Mouse (Mus musculus) hindbrain, embryonic 10.5 days (tissue): ENCODE data around the gene Trim40. TPM values are rescaled to one million over a fixed set of nuclear protein-coding genes. Genes with fewer than 3 reads are reported as not detected.
A peak's percentile ranks its signal among the peaks of the same experiment; 100 is the strongest.

ENCODE experiments used
- DNase-seq: peaks from one replicate; pipeline ENCODE4 v3.0.0-alpha.2; 2017; ENCODE audit warnings: low spot score
- H3K27ac ChIP-seq: fragments of 300-500 bp; sonication (generic); 2 replicates; pipeline ENCODE4 v1.5.1; 2016; ENCODE audit warnings: mild to moderate bottlenecking, moderate library complexity
- H3K27me3 ChIP-seq: fragments of 300-500 bp; sonication (generic); 2 replicates; pipeline ENCODE4 v1.6.1; 2016; ENCODE audit warnings: mild to moderate bottlenecking; ENCODE audit not compliant: poor library complexity, insufficient read depth, severe bottlenecking
- H3K36me3 ChIP-seq: fragments of 300-500 bp; sonication (generic); 2 replicates; pipeline ENCODE4 v1.6.1; 2016; ENCODE audit warnings: mild to moderate bottlenecking, moderate library complexity
- H3K4me1 ChIP-seq: fragments of 300-500 bp; sonication (generic); replicated peaks from 2 replicates; pipeline ENCODE4 v1.6.1; 2016; ENCODE audit warnings: mild to moderate bottlenecking
- H3K4me3 ChIP-seq: fragments of 300-500 bp; sonication (generic); 2 replicates; pipeline ENCODE4 v1.5.1; 2016; ENCODE audit warnings: mild to moderate bottlenecking, moderate library complexity
- H3K9me3 ChIP-seq: fragments of 300-500 bp; sonication (generic); 2 replicates; pipeline ENCODE4 v1.6.1; 2016; ENCODE audit warnings: mild to moderate bottlenecking, moderate library complexity
- WGBS: fragments of 180-500 bp; shearing (Covaris S2); methylation state at CpG from one replicate; pipeline ENCODE4 v1.1.7; 2016; 5-methylcytosine and 5-hydroxymethylcytosine counted together
- polyA plus RNA-seq: library from polyadenylated mRNA; unstranded; fragments of >200 nt; fragmentation: Nextera tagmentation; extraction: Ambion mirVana; gene quantifications from 2 replicates; pipeline ENCODE4 v1.2.1, GENCODE M21; 2016

Gene Trim40
- polyA plus RNA-seq, 1 experiment from 2014 or later: not detected

DNA sequence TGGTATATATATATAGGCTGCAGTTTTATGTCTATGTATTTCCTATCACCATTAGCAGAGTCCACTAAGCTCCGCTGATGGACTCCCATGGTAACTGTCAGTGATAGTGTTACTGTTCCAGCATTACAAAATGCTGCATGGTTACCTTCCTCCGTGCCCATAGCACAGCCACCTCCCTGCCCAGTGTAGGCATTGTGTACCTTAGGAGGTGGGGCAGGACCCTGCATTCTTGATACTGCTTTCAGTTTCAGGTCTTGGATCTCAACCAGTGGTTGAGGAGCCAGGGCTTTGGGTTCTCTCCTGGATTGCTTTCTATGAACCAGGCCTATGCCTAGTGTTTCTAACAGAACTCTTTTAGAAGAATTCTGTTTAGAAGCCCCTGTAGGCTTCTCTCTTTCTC, 39.9 kb downstream of the Trim40 start:
- WGBS: 96% methylated on average over 2 of the region's 2 CpGs
- DNase-seq: no peak
- Histone ChIP-seq H3K4me3 (no peak overlapping the region), H3K27ac (no peak overlapping the region), H3K27me3 (no peaks in the 10 kb centered on the region), H3K36me3 (peaks cover 46% of the 10 kb centered on the region), H3K4me1 (no peaks in the 10 kb centered on the region), H3K9me3 (no peaks in the 10 kb centered on the region)

DNA sequence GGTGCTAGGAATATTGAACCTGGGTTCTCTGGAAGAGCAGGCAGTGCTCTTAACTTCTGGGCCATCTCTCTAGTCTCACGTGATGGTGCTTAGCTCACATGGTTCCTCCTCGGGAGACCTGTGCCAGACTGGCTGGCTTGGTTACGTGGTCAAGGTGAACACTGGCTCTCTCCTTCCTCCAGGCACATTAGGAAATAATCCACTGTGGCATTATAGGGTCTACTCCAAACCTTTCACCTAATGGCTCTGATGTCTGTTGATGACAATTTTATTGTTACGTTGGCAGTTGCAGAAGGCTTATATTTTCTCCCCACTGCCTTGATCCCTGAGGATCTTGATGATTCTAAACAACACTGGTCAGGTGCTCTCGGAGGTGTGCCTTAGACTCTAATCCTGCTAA, 41.0 kb downstream of the Trim40 start:
- peaks cover 38% of the 10 kb centered on the region for H3K36me3 ChIP-seq
- H3K9me3 ChIP-seq: no peaks in the 10 kb centered on the region
- H3K4me3 ChIP-seq: no peak overlapping the region
- 91% methylated on average over 5 of the region's 5 CpGs for WGBS
- H3K4me1 ChIP-seq: no peaks in the 10 kb centered on the region
- H3K27me3 ChIP-seq: no peaks in the 10 kb centered on the region
- no peak for DNase-seq
- no peak overlapping the region for H3K27ac ChIP-seq

DNA sequence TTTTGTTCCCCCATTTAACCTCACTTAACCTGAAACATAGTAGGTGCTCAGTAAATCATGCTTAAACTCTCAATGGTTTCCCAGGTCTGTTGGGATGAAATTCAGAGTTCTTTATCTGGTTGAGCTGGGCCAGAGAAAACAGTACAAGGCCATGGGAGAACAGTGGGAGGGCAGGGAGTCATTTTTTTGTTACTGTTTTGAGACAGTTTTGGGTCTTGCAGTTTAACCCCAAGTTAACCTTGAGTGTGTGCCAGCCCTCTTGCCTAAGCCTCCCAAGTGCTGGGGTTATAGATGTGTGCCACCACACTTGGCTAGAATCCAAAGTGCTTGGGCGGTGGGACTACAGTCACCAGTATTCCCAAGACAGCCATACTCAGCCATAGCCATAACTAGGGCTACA, 45.2 kb downstream of the Trim40 start:
- 100% methylated on average over 1 of the region's 1 CpGs for WGBS
- no peaks in the 10 kb centered on the region for H3K27me3 ChIP-seq
- H3K4me3 ChIP-seq: no peak overlapping the region
- H3K4me1 ChIP-seq: no peaks in the 10 kb centered on the region
- H3K27ac ChIP-seq: no peak overlapping the region
- DNase-seq: no peak
- H3K36me3 ChIP-seq: peaks cover 8% of the 10 kb centered on the region; the same call in 1 of the 2 replicates
- H3K9me3 ChIP-seq: no peaks in the 10 kb centered on the region

DNA sequence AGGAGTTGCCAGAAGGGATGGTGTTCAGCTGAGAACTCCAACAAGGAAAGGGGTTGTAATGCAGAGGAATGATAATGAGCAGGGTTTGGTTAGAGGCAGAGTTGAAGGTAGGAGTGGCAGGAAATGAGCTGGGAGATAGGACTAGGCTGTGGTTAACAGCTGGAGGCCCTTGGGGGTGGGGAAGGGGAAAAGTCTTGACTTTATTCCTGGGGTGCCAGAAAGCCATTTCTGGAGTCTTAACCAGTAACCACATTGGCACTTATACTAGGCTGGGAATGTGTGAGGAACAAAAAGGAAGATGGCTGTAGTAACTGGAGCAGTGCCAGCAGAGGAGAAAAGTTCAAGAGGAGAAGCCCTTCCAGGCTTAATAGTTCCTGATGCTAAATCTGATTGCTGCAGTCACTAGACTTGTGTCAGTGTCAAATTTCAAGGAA, 45.6 kb downstream of the Trim40 start:
- H3K4me3 ChIP-seq: no peak overlapping the region
- no peaks in the 10 kb centered on the region for H3K4me1 ChIP-seq
- H3K27ac ChIP-seq: no peak overlapping the region
- peaks cover 8% of the 10 kb centered on the region; the same call in 1 of the 2 replicates for H3K36me3 ChIP-seq
- H3K9me3 ChIP-seq: no peaks in the 10 kb centered on the region
- no peaks in the 10 kb centered on the region for H3K27me3 ChIP-seq
- no peak for DNase-seq

DNA sequence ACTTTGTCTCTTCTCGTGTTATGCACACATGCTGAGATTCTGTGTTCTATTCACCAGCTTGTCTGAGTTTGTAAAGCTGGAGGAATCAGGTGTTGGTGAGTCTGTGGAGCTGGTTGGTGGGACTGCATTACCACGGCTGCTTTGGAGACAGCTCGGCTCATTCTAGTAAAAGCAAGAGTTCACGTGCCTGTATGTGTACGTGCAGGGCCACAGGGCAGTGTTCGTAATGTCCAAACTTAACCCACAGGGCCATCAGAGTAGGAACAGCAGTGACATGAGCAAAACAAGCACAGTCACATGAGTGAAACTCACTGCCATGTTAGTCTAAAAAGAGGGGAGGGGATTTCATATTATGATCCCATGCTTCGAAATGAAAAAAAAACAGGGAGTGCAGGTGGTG, 46.2 kb downstream of the Trim40 start:
- no peaks in the 10 kb centered on the region for H3K27me3 ChIP-seq
- WGBS: 86% methylated on average over 7 of the region's 7 CpGs
- peaks cover 8% of the 10 kb centered on the region; the same call in 1 of the 2 replicates for H3K36me3 ChIP-seq
- no peaks in the 10 kb centered on the region for H3K9me3 ChIP-seq
- no peak overlapping the region for H3K27ac ChIP-seq
- DNase-seq: no peak
- no peak overlapping the region for H3K4me3 ChIP-seq
- H3K4me1 ChIP-seq: no peaks in the 10 kb centered on the region

DNA sequence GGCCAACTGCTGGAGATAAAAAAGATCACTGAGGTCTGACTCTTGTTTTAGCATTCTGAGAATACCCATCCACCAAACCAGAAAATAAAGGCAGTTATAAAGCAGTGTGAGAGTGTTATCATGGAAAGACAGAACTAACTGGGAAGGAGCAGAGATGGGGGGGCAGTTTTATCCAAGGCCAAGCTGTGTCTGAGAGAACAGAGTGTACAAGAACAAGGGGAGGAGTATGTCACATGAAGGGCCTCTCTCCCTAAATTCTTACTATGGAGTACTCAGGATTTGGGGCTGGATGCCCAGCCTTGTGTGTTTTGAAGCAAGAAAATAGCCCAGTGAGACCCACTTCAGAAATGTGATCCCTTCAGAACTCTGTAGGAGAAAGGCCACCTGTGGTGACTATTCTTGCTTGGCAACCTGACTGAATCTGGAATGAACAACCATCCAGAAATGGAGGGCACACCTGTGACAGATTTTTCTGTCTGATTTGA, 48.9 kb downstream of the Trim40 start:
- DNase-seq: no peak
- Histone ChIP-seq H3K27me3 (no peaks in the 10 kb centered on the region), H3K4me3 (no peak overlapping the region), H3K27ac (no peak overlapping the region), H3K36me3 (peaks cover 8% of the 10 kb centered on the region; the same call in 1 of the 2 replicates), H3K9me3 (no peaks in the 10 kb centered on the region), H3K4me1 (peaks cover 13% of the 10 kb centered on the region)

DNA sequence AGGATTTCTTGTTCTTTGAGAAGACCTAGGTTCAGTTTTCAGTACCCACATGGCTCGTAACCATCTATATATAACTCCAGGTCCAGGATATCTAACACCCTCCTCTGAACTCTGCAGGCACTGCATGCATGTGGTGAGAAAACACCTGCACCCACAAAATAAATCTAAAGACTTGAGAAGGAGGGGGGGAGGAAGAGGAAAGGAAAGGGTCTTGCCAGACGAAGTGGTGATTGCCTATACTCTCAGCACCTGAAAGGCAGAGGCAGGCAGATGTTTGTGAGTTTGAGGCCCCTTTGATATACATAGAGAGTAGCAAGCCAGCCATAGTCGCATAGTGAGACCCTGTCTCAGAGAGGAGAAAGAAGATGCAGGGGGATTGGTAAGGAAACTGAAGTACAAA, 50.0 kb downstream of the Trim40 start:
- 79% methylated on average over 3 of the region's 3 CpGs for WGBS
- no peaks in the 10 kb centered on the region for H3K27me3 ChIP-seq
- no peak overlapping the region for H3K27ac ChIP-seq
- DNase-seq: no peak
- peaks cover 15% of the 10 kb centered on the region for H3K4me1 ChIP-seq
- no peak overlapping the region for H3K4me3 ChIP-seq
- no peaks in the 10 kb centered on the region for H3K9me3 ChIP-seq
- peaks cover 8% of the 10 kb centered on the region; the same call in 1 of the 2 replicates for H3K36me3 ChIP-seq

DNA sequence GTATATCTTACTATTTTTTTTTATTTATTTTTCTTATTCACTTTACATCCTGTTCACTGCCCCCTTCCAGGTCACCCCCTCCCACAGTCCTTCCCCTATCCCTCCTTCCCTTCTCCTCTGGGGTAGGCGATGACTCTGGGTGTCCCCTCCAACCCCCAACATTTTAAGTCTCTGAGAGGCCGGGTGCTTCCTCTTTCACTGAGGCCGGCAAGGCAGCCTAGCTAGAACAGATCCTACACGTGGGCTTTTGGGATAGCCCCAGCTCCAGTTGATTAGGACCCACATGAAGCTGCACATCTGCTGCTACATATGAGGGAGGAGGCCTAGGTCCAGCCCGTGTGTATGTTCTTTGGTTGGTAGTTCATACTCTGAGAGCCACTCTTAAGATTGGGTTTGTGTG, 50.9 kb downstream of the Trim40 start:
- DNase-seq: no peak
- H3K9me3 ChIP-seq: no peaks in the 10 kb centered on the region
- no peak overlapping the region for H3K27ac ChIP-seq
- H3K27me3 ChIP-seq: no peaks in the 10 kb centered on the region
- H3K36me3 ChIP-seq: peaks cover 8% of the 10 kb centered on the region; the same call in 1 of the 2 replicates
- H3K4me3 ChIP-seq: no peak overlapping the region
- 89% methylated on average over 5 of the region's 5 CpGs for WGBS
- peaks cover 15% of the 10 kb centered on the region for H3K4me1 ChIP-seq

DNA sequence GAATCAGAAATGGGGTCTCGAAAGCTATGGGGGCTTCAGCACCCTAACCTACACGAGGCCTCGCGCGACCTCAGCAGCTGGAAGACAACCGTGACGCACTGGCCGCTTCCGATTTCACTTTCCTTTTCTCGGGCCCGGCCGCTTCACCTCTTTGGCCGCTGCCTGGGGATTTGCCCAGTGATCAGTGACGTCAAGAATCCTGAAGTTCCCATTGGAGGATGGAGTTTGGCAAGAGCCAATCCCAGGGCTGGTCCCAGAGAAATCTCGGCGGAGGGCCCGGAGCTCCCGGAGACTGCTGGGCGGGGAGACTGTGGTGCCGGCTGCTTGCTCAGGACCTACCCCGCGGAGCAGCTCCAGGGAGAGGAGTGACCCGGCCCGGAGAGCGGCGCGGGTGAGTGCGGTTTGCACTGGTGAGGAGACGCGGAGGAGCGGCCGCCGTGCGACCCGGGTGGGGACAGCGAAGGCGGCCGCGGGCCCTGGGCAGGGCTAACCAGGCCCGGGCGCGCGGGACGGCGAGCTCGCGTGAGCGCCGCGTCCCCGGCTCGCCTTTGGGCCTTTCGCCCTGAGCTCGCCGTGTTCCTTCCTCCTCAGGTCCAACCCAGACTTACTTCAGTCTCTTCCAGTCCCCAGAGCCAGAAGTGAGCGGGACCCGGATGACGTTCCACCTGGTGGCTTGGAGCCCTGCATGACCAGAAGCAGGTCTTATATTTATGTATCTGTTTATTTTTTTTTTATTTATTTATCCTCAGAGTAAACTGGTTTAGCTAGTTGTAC, 52.9 kb downstream of the Trim40 start, which contains the start of gene Trim26:
Trim26 (plus strand) TSS at position 261 of the 774 bp plus-strand sequence.
- Histone ChIP-seq H3K4me1 (peaks cover 15% of the 10 kb centered on the region), H3K9me3 (no peaks in the 10 kb centered on the region), H3K27ac (peak within 1 kb of the TSS; percentile 95), H3K27me3 (no peaks in the 10 kb centered on the region), H3K4me3 (peak within 1 kb of the TSS; percentile 77), H3K36me3 (peaks cover 5% of the 10 kb centered on the region; the same call in 1 of the 2 replicates)
- DNase-seq: peak; percentile 96
- WGBS: under 1% methylated on average over 58 of the region's 58 CpGs

DNA sequence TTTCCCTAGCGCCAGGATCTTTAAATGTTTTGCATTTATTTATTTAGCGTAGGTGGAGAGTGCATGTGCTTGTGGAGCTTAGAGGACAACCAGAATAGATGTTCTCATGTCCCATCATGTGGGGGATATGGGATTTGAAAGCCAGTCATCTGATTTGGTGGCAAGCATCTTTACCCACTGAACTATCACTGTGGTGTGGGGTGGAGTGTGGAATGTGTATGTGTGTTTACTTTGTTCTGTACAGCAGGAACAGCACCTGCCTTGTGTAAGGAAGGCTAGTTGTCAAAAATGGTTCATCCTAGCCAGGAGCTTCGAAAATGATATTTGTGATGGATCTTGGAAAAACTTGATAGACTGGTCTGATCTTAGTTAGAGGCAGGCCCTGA, 53.5 kb downstream of the Trim40 start:
- DNase-seq: no peak
- peak overlapping the region; percentile 77 for H3K4me3 ChIP-seq
- no peaks in the 10 kb centered on the region for H3K27me3 ChIP-seq
- peak overlapping the region; percentile 95 for H3K27ac ChIP-seq
- peaks cover 5% of the 10 kb centered on the region; the same call in 1 of the 2 replicates for H3K36me3 ChIP-seq
- 9% methylated on average over 3 of the region's 3 CpGs for WGBS
- H3K9me3 ChIP-seq: no peaks in the 10 kb centered on the region
- H3K4me1 ChIP-seq: peaks cover 15% of the 10 kb centered on the region

DNA sequence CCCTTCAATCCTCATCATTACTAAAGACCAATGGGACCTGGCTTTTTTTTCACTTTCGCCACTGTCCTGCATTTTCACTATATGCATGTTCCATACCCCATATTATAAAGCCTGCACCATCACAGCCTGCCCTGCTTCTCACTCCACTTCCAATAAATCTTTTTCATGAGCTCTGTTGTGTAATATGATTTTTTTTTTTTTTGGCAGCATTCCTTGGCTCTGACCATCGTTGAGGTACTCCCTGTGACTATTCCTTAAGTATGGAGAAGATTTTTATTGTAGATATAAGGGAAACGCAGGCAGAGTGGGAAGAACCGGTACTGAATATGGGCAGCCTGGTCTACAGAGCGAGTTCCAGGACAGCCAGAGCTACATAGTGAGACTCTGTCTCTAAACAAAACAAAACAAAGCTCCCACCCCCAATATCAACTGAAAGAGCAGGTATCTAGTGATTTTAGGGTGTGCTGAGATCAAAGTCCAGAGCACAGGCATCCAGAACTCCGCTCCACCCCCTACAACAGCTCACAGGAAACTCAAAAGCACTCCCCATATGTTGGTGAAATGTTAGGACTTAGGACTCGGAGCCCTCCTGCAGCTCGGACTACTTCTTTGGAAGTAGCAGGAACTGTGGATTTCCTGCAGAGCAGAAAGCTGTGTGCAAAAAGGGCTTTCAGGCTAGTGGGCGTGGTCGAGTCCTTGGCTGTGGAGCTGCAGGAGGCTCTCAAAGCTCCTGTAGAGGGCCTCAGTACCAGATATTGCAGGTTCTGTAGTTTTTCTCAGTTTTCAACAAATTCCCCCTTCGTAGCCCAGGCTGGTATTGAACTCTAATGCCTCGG, 54.1 kb downstream of the Trim40 start:
- peaks cover 5% of the 10 kb centered on the region; the same call in 1 of the 2 replicates for H3K36me3 ChIP-seq
- peak; percentile 51 for DNase-seq
- H3K4me1 ChIP-seq: peaks cover 15% of the 10 kb centered on the region
- no peaks in the 10 kb centered on the region for H3K27me3 ChIP-seq
- H3K27ac ChIP-seq: peak overlapping the region; percentile 95; the same call in 1 of the 2 replicates
- H3K4me3 ChIP-seq: peak overlapping the region; percentile 77
- H3K9me3 ChIP-seq: no peaks in the 10 kb centered on the region
- 31% methylated on average over 12 of the region's 12 CpGs for WGBS

DNA sequence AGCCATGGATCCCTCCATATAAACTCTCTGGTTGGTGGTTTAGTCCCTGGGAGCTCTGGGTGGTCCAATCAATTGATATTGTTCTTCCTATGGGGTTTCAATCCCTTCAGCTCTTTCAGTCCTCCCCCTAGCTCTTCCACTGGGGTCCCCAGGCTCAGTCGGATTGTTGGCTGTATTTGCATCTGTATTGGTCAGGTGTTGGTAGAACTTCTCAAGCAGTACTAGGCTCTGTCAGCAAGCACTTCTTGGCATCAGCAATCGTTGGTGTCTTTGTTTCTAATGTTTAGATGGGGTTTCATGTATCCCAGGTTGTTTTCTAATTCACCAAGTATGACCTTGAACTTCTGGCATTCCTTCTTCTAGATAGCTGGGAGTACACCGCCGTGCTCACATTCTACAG, 57.2 kb downstream of the Trim40 start:
- Histone ChIP-seq H3K4me1 (peaks cover 10% of the 10 kb centered on the region), H3K27ac (no peak overlapping the region), H3K9me3 (no peaks in the 10 kb centered on the region), H3K4me3 (no peak overlapping the region), H3K27me3 (no peaks in the 10 kb centered on the region), H3K36me3 (no peaks in the 10 kb centered on the region)
- no peak for DNase-seq
- WGBS: 57% methylated on average over 4 of the region's 4 CpGs
